Mouse (Mus musculus) right cerebral cortex, adult 2 months (tissue): ENCODE results near the gene Pramel5.
"Not testable (repeated sequence)": the region's sequence is repeated elsewhere in the genome, so short reads cannot be mapped to it uniquely, and the experiment has no call there.

ENCODE experiments used
- DNase-seq, 2 experiments: peaks; one replicate each; pipeline ENCODE4 v3.0.0; 2021 to 2022; ENCODE audit warnings: low spot score in 2 of 2

Pramel5 gene

GRCm38 (mm10) chr4:144280388-144280787 is at the start of gene Pramel5:
Gene Pramel5, minus strand, starts transcription at chr4:144280488.
- not testable (repeated sequence) for DNase-seq

GRCm38 (mm10) chr4:144329949-144330348 is 49.7 kb upstream of the Pramel5 start, which contains the start of gene Gm13128:
Gene Gm13128, plus strand, starts transcription at chr4:144330249.
- not testable (repeated sequence) for DNase-seq

GRCm38 (mm10) chr4:144312666-144313460 is 32.6 kb upstream of the Pramel5 start:
- DNase-seq, result not testable (repeated sequence)

- DNase-seq, result not testable (repeated sequence)
These were observed 19.1 kb upstream of the Pramel5 start for GRCm38 (mm10) chr4:144299414-144299813.

GRCm38 (mm10) chr4:144254768-144255167 is 25.5 kb downstream of the Pramel5 start:
- DNase-seq, result not testable (repeated sequence)
